In the genomic region with DNA sequence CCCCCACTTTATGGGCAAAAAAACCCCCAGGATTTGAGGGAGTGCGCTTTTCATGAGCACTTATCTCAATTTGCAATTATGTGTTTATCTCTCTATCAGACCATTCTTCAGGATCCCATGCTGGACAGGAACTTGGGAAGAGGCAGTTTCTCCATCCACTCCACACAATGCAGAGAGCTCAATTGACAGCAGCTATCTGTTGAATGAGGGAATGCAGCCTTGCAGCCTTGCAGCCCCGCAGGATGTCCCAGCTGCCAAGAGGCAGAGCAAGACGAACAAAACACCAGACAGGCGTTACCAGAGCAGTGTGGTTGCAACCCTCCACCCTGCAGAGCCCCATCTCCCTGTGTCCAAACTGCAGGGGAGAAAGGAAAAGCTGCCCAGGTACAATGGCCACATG, we compare ENCODE assay signal across 12 mouse cellular contexts. TPM values are rescaled to one million over a fixed set of nuclear protein-coding genes. Genes with fewer than 3 reads are reported as not detected.
DNase-seq lines count a peak whose midpoint lies in the region; ATAC-seq lines count a peak whose summit lies in the region.
"Had no signal": no experiment of that assay in that cellular context is flagged by ENCODE, and none has a peak within 500 bp of the region (broad histone marks: within the 10 kb centered on the region; RNA-seq: fewer than 3 reads in every experiment).

No protein-coding gene starts in this region.

- H3K9ac ChIP-seq in midbrain, embryonic 11.5 days (ENCODE audit: low read length) = no peak overlapping the region
- H3K9ac ChIP-seq in hindbrain, embryonic 12.5 days = no peak overlapping the region
- peak overlapping the region; percentile 2; the same call in 1 of the 2 replicates for H3K9ac ChIP-seq in midbrain, embryonic 13.5 days (replicated peaks)

- H3K4me1 ChIP-seq in midbrain, embryonic 10.5 days = peaks cover 88% of the 10 kb centered on the region
- H3K4me1 ChIP-seq in midbrain, embryonic 11.5 days (ENCODE audit: control insufficient read depth, insufficient read depth, low read length) = peaks cover 39% of the 10 kb centered on the region
- H3K4me1 ChIP-seq in hindbrain, embryonic 12.5 days = peaks cover 76% of the 10 kb centered on the region
- H3K4me1 ChIP-seq in midbrain, embryonic 13.5 days (replicated peaks) = peaks cover 87% of the 10 kb centered on the region

- no peaks in the 10 kb centered on the region for H3K36me3 ChIP-seq in midbrain, embryonic 10.5 days
- no peaks in the 10 kb centered on the region for H3K36me3 ChIP-seq in midbrain, embryonic 11.5 days (ENCODE audit: control insufficient read depth, insufficient read depth, low read length)
- H3K36me3 ChIP-seq in hindbrain, embryonic 12.5 days = no peaks in the 10 kb centered on the region
- no peaks in the 10 kb centered on the region for H3K36me3 ChIP-seq in midbrain, embryonic 13.5 days

- 15% methylated on average over 4 of the region's 4 CpGs for WGBS in midbrain, embryonic 10.5 days
- 22% methylated on average over 4 of the region's 4 CpGs for WGBS in midbrain, embryonic 11.5 days
- 19% methylated on average over 4 of the region's 4 CpGs for WGBS in hindbrain, embryonic 12.5 days
- 18% methylated on average over 4 of the region's 4 CpGs for WGBS in midbrain, embryonic 13.5 days

- peak overlapping the region; percentile 39 for H3K4me3 ChIP-seq in midbrain, embryonic 10.5 days
- H3K4me3 ChIP-seq in midbrain, embryonic 11.5 days (ENCODE audit: low read depth, low read length) = no peak overlapping the region
- H3K4me3 ChIP-seq in hindbrain, embryonic 12.5 days = no peak overlapping the region
- H3K4me3 ChIP-seq in midbrain, embryonic 13.5 days (replicated peaks) = peak overlapping the region; percentile 25; the same call in 1 of the 2 replicates

- peaks cover 100% of the 10 kb centered on the region for H3K27me3 ChIP-seq in midbrain, embryonic 10.5 days (ENCODE audit: low read depth, poor library complexity, severe bottlenecking)
- peaks cover 36% of the 10 kb centered on the region for H3K27me3 ChIP-seq in midbrain, embryonic 11.5 days (ENCODE audit: control insufficient read depth, insufficient read depth, low read length)
- peaks cover 84% of the 10 kb centered on the region for H3K27me3 ChIP-seq in hindbrain, embryonic 12.5 days
- H3K27me3 ChIP-seq in midbrain, embryonic 13.5 days = peaks cover 42% of the 10 kb centered on the region

- no peak overlapping the region; the same call in 1 of the 2 replicates for H3K4me2 ChIP-seq in midbrain, embryonic 11.5 days
- H3K4me2 ChIP-seq in hindbrain, embryonic 12.5 days (replicated peaks) = peak overlapping the region; percentile 80
- peak overlapping the region; percentile 92 for H3K4me2 ChIP-seq in midbrain, embryonic 13.5 days (replicated peaks)

- peak overlapping the region; percentile 9; the same call in 1 of the 2 replicates for H3K27ac ChIP-seq in midbrain, embryonic 10.5 days (replicated peaks)
- H3K27ac ChIP-seq in midbrain, embryonic 11.5 days (ENCODE audit: low read depth, low read length) = no peak overlapping the region
- H3K27ac ChIP-seq in hindbrain, embryonic 12.5 days = peak overlapping the region; percentile 70
- peak overlapping the region; percentile 80 for H3K27ac ChIP-seq in midbrain, embryonic 13.5 days
- H3K27ac ChIP-seq: left cerebral cortex, adult 2 months had no signal

- no peak for DNase-seq in midbrain, embryonic 10.5 days (ENCODE audit: low spot score)
- DNase-seq in midbrain, embryonic 11.5 days (ENCODE audit: low spot score, missing footprints) = no peak
- no peak for DNase-seq in urinary bladder, postnatal 4 days (ENCODE audit: low spot score in 2 of 2)
- no peak for DNase-seq in kidney, adult 9 months
- DNase-seq in left cerebral cortex, adult 18-20 months (ENCODE audit: low spot score in 2 of 2) = no peak
- DNase-seq: kidney, postnatal 25 days; thymus, adult 18-20 months had no signal

- no peaks in the 10 kb centered on the region for H3K9me3 ChIP-seq in midbrain, embryonic 10.5 days (replicated peaks)
- no peaks in the 10 kb centered on the region for H3K9me3 ChIP-seq in midbrain, embryonic 11.5 days (ENCODE audit: control insufficient read depth, low read length)
- no peaks in the 10 kb centered on the region for H3K9me3 ChIP-seq in hindbrain, embryonic 12.5 days (replicated peaks)
- no peaks in the 10 kb centered on the region for H3K9me3 ChIP-seq in midbrain, embryonic 13.5 days

- no peak for ATAC-seq in midbrain, embryonic 11.5 days (ENCODE audit: low FRiP score)
- no peak for ATAC-seq in hindbrain, embryonic 12.5 days (ENCODE audit: low FRiP score)
- no peak for ATAC-seq in midbrain, embryonic 13.5 days
- ATAC-seq: inflammation-experienced regulatory T-cells, adult 6 months had no signal

RNA-seq across cellular contexts. Expression of gene Slit1, which starts 4.6 kb away (rescaled TPM):
- 12.8 and 13.4 TPM in 2 replicates for polyA plus RNA-seq in midbrain, embryonic 10.5 days (2016; fragmentation: Nextera tagmentation; extraction: Ambion mirVana)
- polyA plus RNA-seq in midbrain, embryonic 11.5 days (2014; fragmentation: Nextera tagmentation; extraction: Ambion mirVana) = 8.8 and 10.2 TPM in 2 replicates
- 28.9 and 31.9 TPM in 2 replicates for polyA plus RNA-seq in hindbrain, embryonic 12.5 days (2016; fragmentation: Nextera tagmentation; extraction: Ambion mirVana)
- polyA plus RNA-seq in midbrain, embryonic 13.5 days (2015; fragmentation: Nextera tagmentation; extraction: Ambion mirVana) = 13.2 and 23.8 TPM in 2 replicates
- 10 to 100 TPM; 48.6 to 56.6 TPM for total RNA-seq in left cerebral cortex, adult 18-20 months (2021)
- polyA plus RNA-seq: heart, embryonic 14.5 days; inflammation-experienced regulatory T-cells, adult 6 months had no signal

Comparison
In these comparisons a context has a peak if more than half of its experiments do, and no peak if none do; other contexts are left out.
1. H3K4me3 ChIP-seq: peak in midbrain, embryonic 10.5 days (single experiment) and midbrain, embryonic 13.5 days (single experiment); none in midbrain, embryonic 11.5 days (single experiment) and hindbrain, embryonic 12.5 days (single experiment).